Mouse (Mus musculus) liver, adult 2 months (tissue): ENCODE measurements around the gene Lpgat1. TPM values are rescaled to one million over a fixed set of nuclear protein-coding genes. Genes with fewer than 3 reads are reported as not detected.
A peak's percentile ranks its signal among the peaks of the same experiment; 100 is the strongest.

Experiments
- DNase-seq: peaks from one replicate; pipeline ENCODE4 v3.0.0-alpha.2; 2011; ENCODE audit warnings: low read depth, low spot score; ENCODE audit errors: extremely low read depth
- H3K27ac ChIP-seq: fragments of 200-500 bp; replicated peaks from 2 replicates; pipeline ENCODE4 v1.5.1; 2012; ENCODE audit warnings: low read depth, mild to moderate bottlenecking, control low read depth, inconsistent platforms, low read length; ENCODE audit not compliant: insufficient read depth
- H3K27me3 ChIP-seq: fragments of 200-500 bp; 2 replicates; pipeline ENCODE4 v1.6.1; 2012; ENCODE audit warnings: mild to moderate bottlenecking, moderate library complexity, low read length, inconsistent platforms; ENCODE audit not compliant: control insufficient read depth, insufficient read depth
- H3K36me3 ChIP-seq: fragments of 200-500 bp; 2 replicates; pipeline ENCODE4 v1.6.1; 2012; ENCODE audit warnings: low read length, inconsistent platforms; ENCODE audit not compliant: control insufficient read depth, insufficient read depth
- H3K4me1 ChIP-seq: fragments of 200-500 bp; 2 replicates; pipeline ENCODE4 v1.6.1; 2011; ENCODE audit warnings: low read length; ENCODE audit not compliant: control insufficient read depth, insufficient read depth
- H3K4me3 ChIP-seq: fragments of 200-500 bp; 2 replicates; pipeline ENCODE4 v1.5.1; 2011; ENCODE audit warnings: low read depth, mild to moderate bottlenecking, control low read depth, low read length, moderate library complexity; ENCODE audit not compliant: insufficient read depth
- H3K79me2 ChIP-seq: fragments of 200-500 bp; 2 replicates; pipeline ENCODE4 v1.6.1; 2012; ENCODE audit warnings: inconsistent platforms, mild to moderate bottlenecking, low read length, moderate library complexity; ENCODE audit not compliant: control insufficient read depth, insufficient read depth
- H3K9ac ChIP-seq: fragments of 200-500 bp; 2 replicates; pipeline ENCODE4 v1.6.1; 2012; ENCODE audit warnings: low read depth, mild to moderate bottlenecking, control low read depth, inconsistent platforms, low read length
- CTCF ChIP-seq: fragments of 200-500 bp; IDR thresholded peaks from 2 replicates; pipeline ENCODE4 v1.5.1; 2011; ENCODE audit warnings: low read depth, low read length, control low read depth
- POLR2A ChIP-seq: fragments of 200-500 bp; IDR thresholded peaks from 2 replicates; pipeline ENCODE4 v1.6.1; 2011; ENCODE audit warnings: low read length, control low read depth; ENCODE audit not compliant: insufficient read depth; ENCODE audit errors: extremely low read depth
- WGBS: fragments of 180-500 bp; shearing (Covaris S2); methylation state at CpG from one replicate; pipeline ENCODE4 v1.1.7; 2018; 5-methylcytosine and 5-hydroxymethylcytosine counted together
- polyA plus RNA-seq: library from polyadenylated mRNA; depleted of rRNA; stranded (reverse); fragments of >200 nt; gene quantifications from 2 replicates; pipeline ENCODE4 v1.2.3, GENCODE M21; 2012
- total RNA-seq: library from RNA; depleted of rRNA; stranded (reverse); fragments of >200 nt; gene quantifications from 2 replicates; pipeline ENCODE4 v1.2.3, GENCODE M21; 2014

The Lpgat1 gene
- total and polyA plus RNA-seq, 2 experiments: 19.8 to 82.1 TPM

DNA sequence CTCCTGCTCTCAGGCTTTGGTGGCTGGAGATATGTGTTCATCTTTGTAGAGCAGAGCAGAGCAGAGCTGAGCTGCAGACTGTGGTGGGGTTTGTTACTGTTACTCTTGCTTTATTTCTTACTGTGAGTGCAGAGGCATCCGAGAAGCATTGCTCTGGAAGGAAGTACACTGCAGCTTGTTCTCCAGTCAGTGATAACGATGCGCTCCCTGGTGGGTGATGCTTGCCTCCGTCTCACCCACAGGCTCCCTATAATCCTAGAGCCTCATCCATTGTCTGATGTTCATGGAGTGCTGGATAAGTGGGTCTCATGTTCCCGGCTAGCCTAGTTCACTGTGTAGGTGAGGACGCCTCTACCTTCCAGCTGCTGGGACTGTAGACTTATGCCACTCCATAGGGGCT, 6.0 kb downstream of the Lpgat1 start:
- Histone ChIP-seq H3K4me1 (peaks cover 33% of the 10 kb centered on the region), H3K36me3 (peaks cover 36% of the 10 kb centered on the region), H3K9ac (no peak overlapping the region), H3K79me2 (peaks cover 26% of the 10 kb centered on the region; the same call in 1 of the 2 replicates), H3K27ac (0 out of 2 replicates have a peak overlapping the region, but pooled peaks have one; percentile 5), H3K27me3 (no peaks in the 10 kb centered on the region), H3K4me3 (no peak overlapping the region)
- no peak for DNase-seq
- WGBS: 77% methylated on average over 6 of the region's 6 CpGs
- TF ChIP-seq CTCF: no peak
- TF ChIP-seq POLR2A: no peak

- H3K9ac ChIP-seq: no peak overlapping the region
- no peak overlapping the region for H3K4me3 ChIP-seq
- DNase-seq: peak; percentile 66
- peaks cover 33% of the 10 kb centered on the region for H3K4me1 ChIP-seq
- 0 out of 2 replicates have a peak overlapping the region, but pooled peaks have one; percentile 7 for H3K27ac ChIP-seq
- H3K79me2 ChIP-seq: peaks cover 23% of the 10 kb centered on the region; the same call in 1 of the 2 replicates
- peaks cover 38% of the 10 kb centered on the region for H3K36me3 ChIP-seq
- TF ChIP-seq CTCF: no peak
- H3K27me3 ChIP-seq: no peaks in the 10 kb centered on the region
- WGBS: 45% methylated on average over 12 of the region's 12 CpGs
Measured at GRCm38 (mm10) chr1:191724385-191725061, 6.9 kb downstream of the Lpgat1 start.

- no peak for TF ChIP-seq POLR2A
- no peak for TF ChIP-seq CTCF
- Histone ChIP-seq H3K36me3 (peaks cover 26% of the 10 kb centered on the region), H3K9ac (no peak overlapping the region), H3K27me3 (no peaks in the 10 kb centered on the region), H3K27ac (no peak overlapping the region), H3K4me1 (peaks cover 6% of the 10 kb centered on the region), H3K4me3 (no peak overlapping the region), H3K79me2 (peaks cover 28% of the 10 kb centered on the region; the same call in 1 of the 2 replicates)
- no peak for DNase-seq
- WGBS: 84% methylated on average over 4 of the region's 4 CpGs
Measured at GRCm38 (mm10) chr1:191732623-191733022, 15.0 kb downstream of the Lpgat1 start.

- Histone ChIP-seq H3K79me2 (peaks cover 27% of the 10 kb centered on the region), H3K27me3 (no peaks in the 10 kb centered on the region), H3K4me1 (peaks cover 14% of the 10 kb centered on the region), H3K27ac (no peak overlapping the region), H3K9ac (no peak overlapping the region), H3K4me3 (no peak overlapping the region), H3K36me3 (peaks cover 18% of the 10 kb centered on the region)
- DNase-seq: no peak
- TF ChIP-seq POLR2A (no peak), CTCF (no peak)
- WGBS: 88% methylated on average over 4 of the region's 4 CpGs
Measured at GRCm38 (mm10) chr1:191733822-191734221, 16.2 kb downstream of the Lpgat1 start.

DNA sequence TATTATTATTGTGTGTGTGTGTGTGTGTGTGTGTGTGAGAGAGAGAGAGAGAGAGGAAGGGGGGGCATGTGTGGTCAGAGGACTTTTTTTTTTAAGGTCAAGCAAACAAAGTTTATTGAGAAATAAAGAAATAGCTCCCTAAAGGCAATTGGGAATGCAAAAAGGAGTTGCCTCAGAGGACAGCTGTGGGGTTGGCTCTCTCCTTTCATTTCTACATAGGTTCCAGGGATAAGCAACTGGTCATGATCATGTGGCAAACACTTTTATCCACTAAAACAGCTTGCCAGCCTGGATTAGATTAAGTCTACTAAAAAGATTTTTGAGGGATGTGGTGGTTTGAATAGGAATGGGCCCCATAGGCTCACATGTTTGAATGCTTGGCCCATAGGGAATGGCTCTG, 18.8 kb downstream of the Lpgat1 start:
- Histone ChIP-seq H3K4me3 (no peak overlapping the region), H3K27ac (0 out of 2 replicates have a peak overlapping the region, but pooled peaks have one; percentile 27), H3K27me3 (no peaks in the 10 kb centered on the region), H3K9ac (no peak overlapping the region), H3K36me3 (peaks cover 12% of the 10 kb centered on the region), H3K4me1 (peaks cover 30% of the 10 kb centered on the region), H3K79me2 (peaks cover 28% of the 10 kb centered on the region)
- no peak for DNase-seq
- TF ChIP-seq POLR2A (no peak), CTCF (no peak)

GRCm38 (mm10) chr1:191737871-191738270, 20.2 kb downstream of the Lpgat1 start:
- Histone ChIP-seq H3K4me3 (no peak overlapping the region), H3K27ac (no peak overlapping the region), H3K4me1 (peaks cover 33% of the 10 kb centered on the region), H3K9ac (no peak overlapping the region), H3K27me3 (no peaks in the 10 kb centered on the region), H3K36me3 (peaks cover 10% of the 10 kb centered on the region), H3K79me2 (peaks cover 35% of the 10 kb centered on the region)
- DNase-seq: no peak
- WGBS: 82% methylated on average over 6 of the region's 6 CpGs
- TF ChIP-seq POLR2A (no peak), CTCF (no peak)
